Mouse (Mus musculus): Measurements from ENCODE around the gene Ptpn13. TPM values are rescaled to one million over a fixed set of nuclear protein-coding genes. Genes with fewer than 3 reads are reported as not detected.

Ptpn13 gene
- polyA plus RNA-seq, 1 experiment from 2014 or later = 31.1 TPM

GRCm38 (mm10) chr5:103472670-103473069, 47.7 kb downstream of the Ptpn13 start:
- no peaks in the 10 kb centered on the region for H3K36me3 ChIP-seq (ENCODE audit: insufficient read depth, low read length)
- 62% methylated on average over 5 of the region's 5 CpGs for WGBS

GRCm38 (mm10) chr5:103473467-103474096, 48.6 kb downstream of the Ptpn13 start:
- Histone ChIP-seq H3K9ac (replicated peaks; ENCODE audit: low read length) (no peak overlapping the region), H3K4me3 (ENCODE audit: low read length) (no peak overlapping the region), H3K4me2 (replicated peaks; ENCODE audit: low read depth, low read length) (no peak overlapping the region), H3K27me3 (ENCODE audit: insufficient read depth, low read length) (no peaks in the 10 kb centered on the region), H3K27ac (ENCODE audit: low read length) (no peak overlapping the region), H3K36me3 (ENCODE audit: insufficient read depth, low read length) (no peaks in the 10 kb centered on the region), H3K9me3 (ENCODE audit: low read length) (no peaks in the 10 kb centered on the region), H3K4me1 (ENCODE audit: insufficient read depth, low read length) (no peaks in the 10 kb centered on the region)
- WGBS = 86% methylated on average over 11 of the region's 11 CpGs
- ATAC-seq (ENCODE audit: low FRiP score, low TSS enrichment) = no peak

More at GRCm38 (mm10) chr5:103472670-103473069, 47.7 kb downstream of the Ptpn13 start:
- no peak overlapping the region for H3K4me3 ChIP-seq (ENCODE audit: low read length)
- no peaks in the 10 kb centered on the region for H3K9me3 ChIP-seq (ENCODE audit: low read length)
- H3K27me3 ChIP-seq (ENCODE audit: insufficient read depth, low read length) = no peaks in the 10 kb centered on the region
- no peak overlapping the region for H3K27ac ChIP-seq (ENCODE audit: low read length)
- H3K4me1 ChIP-seq (ENCODE audit: insufficient read depth, low read length) = no peaks in the 10 kb centered on the region
- ATAC-seq (ENCODE audit: low FRiP score, low TSS enrichment) = no peak
- H3K9ac ChIP-seq (replicated peaks; ENCODE audit: low read length) = no peak overlapping the region
- H3K4me2 ChIP-seq (replicated peaks; ENCODE audit: low read depth, low read length) = no peak overlapping the region

GRCm38 (mm10) chr5:103474259-103474658, 49.3 kb downstream of the Ptpn13 start:
- no peak overlapping the region for H3K4me2 ChIP-seq (replicated peaks; ENCODE audit: low read depth, low read length)
- WGBS = 86% methylated on average over 4 of the region's 4 CpGs
- no peak overlapping the region for H3K9ac ChIP-seq (replicated peaks; ENCODE audit: low read length)
- H3K9me3 ChIP-seq (ENCODE audit: low read length) = no peaks in the 10 kb centered on the region
- H3K36me3 ChIP-seq (ENCODE audit: insufficient read depth, low read length) = no peaks in the 10 kb centered on the region
- no peak for ATAC-seq (ENCODE audit: low FRiP score, low TSS enrichment)
- H3K27me3 ChIP-seq (ENCODE audit: insufficient read depth, low read length) = no peaks in the 10 kb centered on the region
- no peak overlapping the region for H3K27ac ChIP-seq (ENCODE audit: low read length)
- no peaks in the 10 kb centered on the region for H3K4me1 ChIP-seq (ENCODE audit: insufficient read depth, low read length)
- no peak overlapping the region for H3K4me3 ChIP-seq (ENCODE audit: low read length)

- H3K27me3 ChIP-seq (ENCODE audit: insufficient read depth, low read length) = no peaks in the 10 kb centered on the region
- no peak for ATAC-seq (ENCODE audit: low FRiP score, low TSS enrichment)
- no peak overlapping the region for H3K4me3 ChIP-seq (ENCODE audit: low read length)
- no peak overlapping the region for H3K27ac ChIP-seq (ENCODE audit: low read length)
- no peaks in the 10 kb centered on the region for H3K9me3 ChIP-seq (ENCODE audit: low read length)
- H3K9ac ChIP-seq (replicated peaks; ENCODE audit: low read length) = no peak overlapping the region
- no peaks in the 10 kb centered on the region for H3K36me3 ChIP-seq (ENCODE audit: insufficient read depth, low read length)
- no peaks in the 10 kb centered on the region for H3K4me1 ChIP-seq (ENCODE audit: insufficient read depth, low read length)
- 88% methylated on average over 5 of the region's 5 CpGs for WGBS
- no peak overlapping the region for H3K4me2 ChIP-seq (replicated peaks; ENCODE audit: low read depth, low read length)
Measured at GRCm38 (mm10) chr5:103475503-103475902, 50.5 kb downstream of the Ptpn13 start.

- Histone ChIP-seq H3K9ac (replicated peaks; ENCODE audit: low read length) (no peak overlapping the region), H3K4me2 (replicated peaks; ENCODE audit: low read depth, low read length) (no peak overlapping the region), H3K27ac (ENCODE audit: low read length) (no peak overlapping the region), H3K36me3 (ENCODE audit: insufficient read depth, low read length) (no peaks in the 10 kb centered on the region), H3K27me3 (ENCODE audit: insufficient read depth, low read length) (no peaks in the 10 kb centered on the region), H3K4me1 (ENCODE audit: insufficient read depth, low read length) (no peaks in the 10 kb centered on the region), H3K4me3 (ENCODE audit: low read length) (no peak overlapping the region), H3K9me3 (ENCODE audit: low read length) (no peaks in the 10 kb centered on the region)
- ATAC-seq (ENCODE audit: low FRiP score, low TSS enrichment) = no peak
- 87% methylated on average over 5 of the region's 5 CpGs for WGBS
Measured at GRCm38 (mm10) chr5:103479503-103479902, 54.5 kb downstream of the Ptpn13 start.

GRCm38 (mm10) chr5:103481222-103481621, 56.2 kb downstream of the Ptpn13 start:
- no peaks in the 10 kb centered on the region for H3K4me1 ChIP-seq (ENCODE audit: insufficient read depth, low read length)
- 90% methylated on average over 2 of the region's 2 CpGs for WGBS
- no peak for ATAC-seq (ENCODE audit: low FRiP score, low TSS enrichment)
- no peak overlapping the region for H3K9ac ChIP-seq (replicated peaks; ENCODE audit: low read length)
- H3K4me2 ChIP-seq (replicated peaks; ENCODE audit: low read depth, low read length) = no peak overlapping the region
- no peaks in the 10 kb centered on the region for H3K27me3 ChIP-seq (ENCODE audit: insufficient read depth, low read length)
- H3K4me3 ChIP-seq (ENCODE audit: low read length) = no peak overlapping the region
- H3K36me3 ChIP-seq (ENCODE audit: insufficient read depth, low read length) = no peaks in the 10 kb centered on the region
- H3K9me3 ChIP-seq (ENCODE audit: low read length) = no peaks in the 10 kb centered on the region
- no peak overlapping the region for H3K27ac ChIP-seq (ENCODE audit: low read length)

GRCm38 (mm10) chr5:103487001-103487400, 62.0 kb downstream of the Ptpn13 start:
- Histone ChIP-seq H3K27me3 (ENCODE audit: insufficient read depth, low read length) (no peaks in the 10 kb centered on the region), H3K36me3 (ENCODE audit: insufficient read depth, low read length) (peaks cover 11% of the 10 kb centered on the region), H3K9me3 (ENCODE audit: low read length) (no peaks in the 10 kb centered on the region), H3K4me2 (replicated peaks; ENCODE audit: low read depth, low read length) (no peak overlapping the region), H3K27ac (ENCODE audit: low read length) (no peak overlapping the region), H3K4me3 (ENCODE audit: low read length) (no peak overlapping the region), H3K4me1 (ENCODE audit: insufficient read depth, low read length) (no peaks in the 10 kb centered on the region), H3K9ac (replicated peaks; ENCODE audit: low read length) (no peak overlapping the region)
- no peak for ATAC-seq (ENCODE audit: low FRiP score, low TSS enrichment)
- 88% methylated on average over 7 of the region's 7 CpGs for WGBS

- H3K27me3 ChIP-seq (ENCODE audit: insufficient read depth, low read length) = no peaks in the 10 kb centered on the region
- peaks cover 17% of the 10 kb centered on the region for H3K36me3 ChIP-seq (ENCODE audit: insufficient read depth, low read length)
- H3K4me2 ChIP-seq (replicated peaks; ENCODE audit: low read depth, low read length) = no peak overlapping the region
- no peak overlapping the region for H3K4me3 ChIP-seq (ENCODE audit: low read length)
- H3K9me3 ChIP-seq (ENCODE audit: low read length) = no peaks in the 10 kb centered on the region
- 95% methylated on average over 8 of the region's 8 CpGs for WGBS
- ATAC-seq (ENCODE audit: low FRiP score, low TSS enrichment) = no peak
- H3K9ac ChIP-seq (replicated peaks; ENCODE audit: low read length) = no peak overlapping the region
- H3K27ac ChIP-seq (ENCODE audit: low read length) = no peak overlapping the region
- no peaks in the 10 kb centered on the region for H3K4me1 ChIP-seq (ENCODE audit: insufficient read depth, low read length)
Measured at GRCm38 (mm10) chr5:103490964-103491363, 66.0 kb downstream of the Ptpn13 start.

GRCm38 (mm10) chr5:103491788-103492187, 66.8 kb downstream of the Ptpn13 start:
- Histone ChIP-seq H3K4me2 (replicated peaks; ENCODE audit: low read depth, low read length) (no peak overlapping the region), H3K4me3 (ENCODE audit: low read length) (no peak overlapping the region), H3K4me1 (ENCODE audit: insufficient read depth, low read length) (no peaks in the 10 kb centered on the region), H3K27ac (ENCODE audit: low read length) (no peak overlapping the region), H3K36me3 (ENCODE audit: insufficient read depth, low read length) (peaks cover 19% of the 10 kb centered on the region), H3K27me3 (ENCODE audit: insufficient read depth, low read length) (no peaks in the 10 kb centered on the region), H3K9me3 (ENCODE audit: low read length) (no peaks in the 10 kb centered on the region), H3K9ac (replicated peaks; ENCODE audit: low read length) (no peak overlapping the region)
- no peak for ATAC-seq (ENCODE audit: low FRiP score, low TSS enrichment)
- 94% methylated on average over 5 of the region's 5 CpGs for WGBS

- Histone ChIP-seq H3K4me3 (ENCODE audit: low read length) (no peak overlapping the region), H3K9me3 (ENCODE audit: low read length) (no peaks in the 10 kb centered on the region), H3K36me3 (ENCODE audit: insufficient read depth, low read length) (peaks cover 23% of the 10 kb centered on the region), H3K4me2 (replicated peaks; ENCODE audit: low read depth, low read length) (no peak overlapping the region), H3K27ac (ENCODE audit: low read length) (no peak overlapping the region), H3K27me3 (ENCODE audit: insufficient read depth, low read length) (no peaks in the 10 kb centered on the region), H3K9ac (replicated peaks; ENCODE audit: low read length) (no peak overlapping the region), H3K4me1 (ENCODE audit: insufficient read depth, low read length) (0 out of 2 replicates have a peak, but pooled peaks cover 5% of the 10 kb centered on the region)
- 88% methylated on average over 5 of the region's 5 CpGs for WGBS
- ATAC-seq (ENCODE audit: low FRiP score, low TSS enrichment) = no peak
Measured at GRCm38 (mm10) chr5:103497061-103497460, 72.1 kb downstream of the Ptpn13 start.

Data from kidney, embryonic 16.5 days (tissue).